In genomic region chr7:49754767-49755166, GRCm38 (mm10) we compare ENCODE assay signal across 7 mouse cellular contexts. TPM values are rescaled to one million over a fixed set of nuclear protein-coding genes. Genes with fewer than 3 reads are reported as not detected.
DNase-seq lines count a peak whose midpoint lies in the region; ATAC-seq and TF ChIP-seq lines count a peak whose summit lies in the region.

No protein-coding gene starts in this region.

- TF ChIP-seq EP300 in liver, embryonic 14.5 days (IDR thresholded peaks at IDR 0.05; ENCODE audit: low read depth) = no peak

- no peak for DNase-seq in neural tube, embryonic 10.5 days (ENCODE audit: extremely low spot score, low spot score)
- peak; percentile 76 for DNase-seq in ZHBTc4 (ENCODE audit: low read depth, low spot score)
- peak; percentile 43 to 58 for DNase-seq in cerebellum, postnatal 36 days
- peak; percentile 56 to 65 for DNase-seq in heart, postnatal 36 days
- no peak for DNase-seq in liver, embryonic 14.5 days (ENCODE audit: low read depth in 3 of 3, low spot score in 3 of 3)
- DNase-seq in right cerebral cortex, adult 2 months (ENCODE audit: low spot score in 2 of 2) = peak; percentile 71 to 77

- no peaks in the 10 kb centered on the region for H3K36me3 ChIP-seq in neural tube, embryonic 13.5 days
- H3K36me3 ChIP-seq in liver, embryonic 14.5 days (replicated peaks; ENCODE audit: control insufficient read depth, insufficient read depth, low read depth) = no peaks in the 10 kb centered on the region

- H3K4me1 ChIP-seq in neural tube, embryonic 13.5 days (replicated peaks) = peaks cover 7% of the 10 kb centered on the region; the same call in 1 of the 2 replicates
- peaks cover 4% of the 10 kb centered on the region in 2 experiments; a peak in 3 of 4 replicates for H3K4me1 ChIP-seq in liver, embryonic 14.5 days (replicated peaks; ENCODE audit: control insufficient read depth in 2 of 2, insufficient read depth in 2 of 2, low read length in 1 of 2)

- intact Hi-C loops in heart, postnatal 36 days (cut with DNase I) = loop anchor here (1.0 to 5.0 kb wide), 2 partner anchors 138 to 287 kb away; no protein-coding TSS in a partner anchor

- no peaks in the 10 kb centered on the region for H3K9me3 ChIP-seq in neural tube, embryonic 13.5 days
- no peaks in the 10 kb centered on the region for H3K9me3 ChIP-seq in liver, embryonic 14.5 days (ENCODE audit: control insufficient read depth, low read length)

- H3K27me3 ChIP-seq in neural tube, embryonic 13.5 days = peaks cover 98% of the 10 kb centered on the region
- H3K27me3 ChIP-seq in liver, embryonic 14.5 days (ENCODE audit: control insufficient read depth, insufficient read depth, low read length) = no peaks in the 10 kb centered on the region

- ATAC-seq in neural tube, embryonic 13.5 days (ENCODE audit: low read depth) = 0 out of 2 replicates have a peak, but pooled peaks have one; percentile 13
- ATAC-seq in liver, embryonic 14.5 days (ENCODE audit: insufficient read depth) = no peak

- peak; percentile 92 for TF ChIP-seq CTCF in liver, embryonic 14.5 days (IDR thresholded peaks at IDR 0.05; ENCODE audit: low read depth)

- no peak overlapping the region for H3K27ac ChIP-seq in neural tube, embryonic 13.5 days (replicated peaks)
- H3K27ac ChIP-seq in liver, embryonic 14.5 days = no peak overlapping the region

- WGBS in neural tube, embryonic 13.5 days = 4% methylated on average over 9 of the region's 9 CpGs
- WGBS in liver, embryonic 14.5 days (ENCODE audit: insufficient replicate concordance) = 4% methylated on average over 9 of the region's 9 CpGs

- H3K4me3 ChIP-seq in neural tube, embryonic 13.5 days = no peak overlapping the region
- no peak overlapping the region for H3K4me3 ChIP-seq in liver, embryonic 14.5 days (ENCODE audit: insufficient read depth in 1 of 2, low read depth in 2 of 2, low read length in 2 of 2)

- H3K9ac ChIP-seq in neural tube, embryonic 13.5 days = no peak overlapping the region
- no peak overlapping the region for H3K9ac ChIP-seq in liver, embryonic 14.5 days (replicated peaks)

- no peak overlapping the region for H3K4me2 ChIP-seq in neural tube, embryonic 13.5 days
- 0 out of 2 replicates have a peak overlapping the region, but pooled peaks have one; percentile 6 for H3K4me2 ChIP-seq in liver, embryonic 14.5 days (ENCODE audit: low read depth)

RNA-seq across cellular contexts. Expression of gene Htatip2, which starts 4.1 kb away (rescaled TPM):
- 4.9 and 5.0 TPM in 2 replicates for polyA plus RNA-seq in neural tube, embryonic 13.5 days (2015; fragmentation: Nextera tagmentation; extraction: Ambion mirVana)
- 10 to 100 TPM; 12.5 to 12.7 TPM for total RNA-seq in heart, postnatal 36 days (2021)
- polyA plus RNA-seq in liver, embryonic 14.5 days (2012; rRNA removed) = 10.8 and 17.3 TPM in 2 replicates
- 26.2 and 28.6 TPM in 2 replicates for polyA plus RNA-seq in liver, embryonic 14.5 days (2014; fragmentation: Nextera tagmentation; extraction: Ambion mirVana)

RNA-seq across cellular contexts. Expression of gene Prmt3, which starts 23.4 kb away (rescaled TPM):
- polyA plus RNA-seq in neural tube, embryonic 13.5 days (2015; fragmentation: Nextera tagmentation; extraction: Ambion mirVana) = 48.2 and 53.4 TPM in 2 replicates
- total RNA-seq in heart, postnatal 36 days (2021) = 10 to 100 TPM; 11.9 to 13.8 TPM
- polyA plus RNA-seq in liver, embryonic 14.5 days (2012; rRNA removed) = 9.2 and 12.2 TPM in 2 replicates
- polyA plus RNA-seq in liver, embryonic 14.5 days (2014; fragmentation: Nextera tagmentation; extraction: Ambion mirVana) = 20.1 and 25.7 TPM in 2 replicates

Comparison
In these comparisons a context has a peak if more than half of its experiments do, and no peak if none do; other contexts are left out.
1. DNase-seq: peak in ZHBTc4 (single experiment), cerebellum, postnatal 36 days (2 of 2), heart, postnatal 36 days (2 of 2) and right cerebral cortex, adult 2 months (2 of 2); none in neural tube, embryonic 10.5 days (single experiment) and liver, embryonic 14.5 days (0 of 3).